Mouse (Mus musculus): ENCODE data around the gene Pkhd1. TPM values are rescaled to one million over a fixed set of nuclear protein-coding genes. Genes with fewer than 3 reads are reported as not detected.

Pkhd1 gene
- polyA plus RNA-seq, 1 experiment from 2014 or later, result 6.4 TPM

DNA sequence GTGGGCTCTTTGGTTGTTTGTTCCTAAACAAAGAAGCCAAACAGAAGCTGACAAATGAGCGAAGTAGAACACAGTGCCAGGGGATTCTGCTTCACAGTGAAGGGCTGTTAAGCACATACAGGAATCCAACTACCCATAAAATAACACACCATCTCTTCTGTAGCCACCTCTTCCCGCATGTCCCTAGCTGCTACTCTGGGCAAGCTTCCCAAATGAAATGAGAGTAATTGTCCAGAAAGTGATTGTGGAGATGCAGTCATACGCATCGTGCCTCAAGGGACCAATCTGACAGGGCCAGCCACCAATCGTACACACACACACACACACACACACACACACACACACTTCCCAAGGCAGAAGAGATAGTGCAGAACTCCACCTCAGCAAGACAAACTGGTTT lies 27.4 kb downstream of the Pkhd1 start:
- no peak for ATAC-seq (replicated peaks; ENCODE audit: low FRiP score, low read depth)
- no peaks in the 10 kb centered on the region for H3K27me3 ChIP-seq (ENCODE audit: insufficient read depth, low read length)
- no peak overlapping the region for H3K4me3 ChIP-seq (replicated peaks; ENCODE audit: low read depth, low read length)
- H3K4me2 ChIP-seq (ENCODE audit: low read length), result no peak overlapping the region
- H3K9me3 ChIP-seq (replicated peaks; ENCODE audit: low read length), result no peaks in the 10 kb centered on the region
- WGBS, result 75% methylated on average over 5 of the region's 5 CpGs
- H3K27ac ChIP-seq, result no peak overlapping the region
- H3K4me1 ChIP-seq (replicated peaks; ENCODE audit: insufficient read depth, low read length), result no peaks in the 10 kb centered on the region
- no peaks in the 10 kb centered on the region for H3K36me3 ChIP-seq (ENCODE audit: insufficient read depth, low read length)
- DNase-seq (ENCODE audit: low spot score), result no peak
- no peak overlapping the region for H3K9ac ChIP-seq (ENCODE audit: low read depth, low read length)
- no peak for TF ChIP-seq CTCF (IDR thresholded peaks at IDR 0.05; ENCODE audit: low read depth)

DNA sequence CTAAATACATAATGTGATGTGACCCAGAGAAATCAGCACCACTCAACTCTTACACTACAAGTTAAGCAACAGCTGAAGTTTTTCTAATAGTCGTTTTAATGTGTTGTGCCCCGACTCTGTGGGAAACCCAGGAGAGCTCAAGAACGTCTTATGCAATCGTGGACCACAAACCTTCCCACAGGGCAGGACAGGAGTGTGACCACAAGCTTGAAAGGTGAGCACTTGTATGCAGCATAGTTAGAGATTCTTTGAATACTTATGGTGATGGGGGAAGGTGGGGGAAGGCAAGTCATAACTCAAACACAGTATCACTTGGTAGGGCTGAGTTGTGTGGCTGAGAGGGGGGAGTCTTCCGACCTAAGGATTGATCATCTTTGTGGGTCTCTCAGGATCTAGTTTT lies 46.4 kb downstream of the Pkhd1 start:
- Histone ChIP-seq H3K9me3 (replicated peaks; ENCODE audit: low read length) (no peaks in the 10 kb centered on the region), H3K4me1 (replicated peaks; ENCODE audit: insufficient read depth, low read length) (no peaks in the 10 kb centered on the region), H3K27ac (no peak overlapping the region), H3K36me3 (ENCODE audit: insufficient read depth, low read length) (no peaks in the 10 kb centered on the region), H3K9ac (ENCODE audit: low read depth, low read length) (no peak overlapping the region), H3K27me3 (ENCODE audit: insufficient read depth, low read length) (no peaks in the 10 kb centered on the region), H3K4me3 (replicated peaks; ENCODE audit: low read depth, low read length) (no peak overlapping the region), H3K4me2 (ENCODE audit: low read length) (no peak overlapping the region)
- ATAC-seq (replicated peaks; ENCODE audit: low FRiP score, low read depth), result no peak
- no peak for TF ChIP-seq CTCF (IDR thresholded peaks at IDR 0.05; ENCODE audit: low read depth)
- DNase-seq (ENCODE audit: low spot score), result no peak
- WGBS, result 34% methylated on average over 5 of the region's 5 CpGs

- 31% methylated on average over 3 of the region's 3 CpGs for WGBS
- H3K9me3 ChIP-seq (replicated peaks; ENCODE audit: low read length), result no peaks in the 10 kb centered on the region
- no peak overlapping the region for H3K27ac ChIP-seq
- peaks cover 4% of the 10 kb centered on the region; the same call in 1 of the 2 replicates for H3K36me3 ChIP-seq (ENCODE audit: insufficient read depth, low read length)
- H3K4me3 ChIP-seq (replicated peaks; ENCODE audit: low read depth, low read length), result no peak overlapping the region
- H3K27me3 ChIP-seq (ENCODE audit: insufficient read depth, low read length), result no peaks in the 10 kb centered on the region
- DNase-seq (ENCODE audit: low spot score), result no peak
- no peak overlapping the region for H3K4me2 ChIP-seq (ENCODE audit: low read length)
- no peak overlapping the region for H3K9ac ChIP-seq (ENCODE audit: low read depth, low read length)
- no peak; the same call in 1 of the 2 replicates for ATAC-seq (replicated peaks; ENCODE audit: low FRiP score, low read depth)
- TF ChIP-seq CTCF (IDR thresholded peaks at IDR 0.05; ENCODE audit: low read depth), result no peak
- no peaks in the 10 kb centered on the region for H3K4me1 ChIP-seq (replicated peaks; ENCODE audit: insufficient read depth, low read length)
Observed at GRCm38 (mm10) chr1:20569430-20569829, 48.4 kb downstream of the Pkhd1 start.

GRCm38 (mm10) chr1:20558443-20558842 lies 59.4 kb downstream of the Pkhd1 start:
- ATAC-seq (replicated peaks; ENCODE audit: low FRiP score, low read depth) (no peak), DNase-seq (ENCODE audit: low spot score) (no peak)
- TF ChIP-seq CTCF (IDR thresholded peaks at IDR 0.05; ENCODE audit: low read depth), result no peak
- H3K4me2 ChIP-seq (ENCODE audit: low read length), result no peak overlapping the region
- H3K36me3 ChIP-seq (ENCODE audit: insufficient read depth, low read length), result no peaks in the 10 kb centered on the region
- H3K9ac ChIP-seq (ENCODE audit: low read depth, low read length), result no peak overlapping the region
- 88% methylated on average over 6 of the region's 6 CpGs for WGBS
- no peaks in the 10 kb centered on the region for H3K4me1 ChIP-seq (replicated peaks; ENCODE audit: insufficient read depth, low read length)
- H3K27me3 ChIP-seq (ENCODE audit: insufficient read depth, low read length), result no peaks in the 10 kb centered on the region
- H3K9me3 ChIP-seq (replicated peaks; ENCODE audit: low read length), result no peaks in the 10 kb centered on the region
- H3K27ac ChIP-seq, result no peak overlapping the region
- H3K4me3 ChIP-seq (replicated peaks; ENCODE audit: low read depth, low read length), result no peak overlapping the region

DNA sequence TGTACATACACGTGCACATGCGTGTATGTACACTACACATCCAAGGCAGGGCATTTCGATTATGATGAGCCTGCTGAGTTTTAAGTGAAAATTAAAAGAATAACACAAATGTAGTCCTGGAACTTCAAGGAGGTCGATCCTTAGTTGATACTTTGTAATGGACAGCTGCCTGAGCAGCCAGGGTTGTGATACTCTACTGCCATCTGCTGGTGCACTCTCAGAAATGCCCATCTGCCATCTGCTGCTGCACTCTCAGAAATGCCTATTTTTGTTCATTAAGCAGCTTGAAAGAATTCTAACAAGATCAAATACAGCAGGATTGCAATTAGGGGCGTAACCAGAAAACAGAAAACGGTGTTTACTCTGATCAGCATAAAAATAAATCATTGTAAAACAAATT lies 63.5 kb downstream of the Pkhd1 start:
- Histone ChIP-seq H3K36me3 (ENCODE audit: insufficient read depth, low read length) (no peaks in the 10 kb centered on the region), H3K9me3 (replicated peaks; ENCODE audit: low read length) (no peaks in the 10 kb centered on the region), H3K9ac (ENCODE audit: low read depth, low read length) (no peak overlapping the region), H3K27me3 (ENCODE audit: insufficient read depth, low read length) (no peaks in the 10 kb centered on the region), H3K4me3 (replicated peaks; ENCODE audit: low read depth, low read length) (no peak overlapping the region), H3K27ac (no peak overlapping the region), H3K4me2 (ENCODE audit: low read length) (no peak overlapping the region), H3K4me1 (replicated peaks; ENCODE audit: insufficient read depth, low read length) (no peaks in the 10 kb centered on the region)
- ATAC-seq (replicated peaks; ENCODE audit: low FRiP score, low read depth) (no peak), DNase-seq (ENCODE audit: low spot score) (peak; percentile 59)
- TF ChIP-seq CTCF (IDR thresholded peaks at IDR 0.05; ENCODE audit: low read depth), result peak; percentile 79
- WGBS, result 34% methylated on average over 6 of the region's 6 CpGs

GRCm38 (mm10) chr1:20551334-20551733 lies 66.5 kb downstream of the Pkhd1 start:
- 47% methylated on average over 4 of the region's 4 CpGs for WGBS
- no peak for DNase-seq (ENCODE audit: low spot score)
- Histone ChIP-seq H3K4me3 (replicated peaks; ENCODE audit: low read depth, low read length) (no peak overlapping the region), H3K4me2 (ENCODE audit: low read length) (no peak overlapping the region), H3K4me1 (replicated peaks; ENCODE audit: insufficient read depth, low read length) (no peaks in the 10 kb centered on the region), H3K27ac (no peak overlapping the region), H3K36me3 (ENCODE audit: insufficient read depth, low read length) (no peaks in the 10 kb centered on the region), H3K9ac (ENCODE audit: low read depth, low read length) (no peak overlapping the region), H3K9me3 (replicated peaks; ENCODE audit: low read length) (no peaks in the 10 kb centered on the region), H3K27me3 (ENCODE audit: insufficient read depth, low read length) (no peaks in the 10 kb centered on the region)
- no peak for TF ChIP-seq CTCF (IDR thresholded peaks at IDR 0.05; ENCODE audit: low read depth)
- ATAC-seq (replicated peaks; ENCODE audit: low FRiP score, low read depth), result no peak

DNA sequence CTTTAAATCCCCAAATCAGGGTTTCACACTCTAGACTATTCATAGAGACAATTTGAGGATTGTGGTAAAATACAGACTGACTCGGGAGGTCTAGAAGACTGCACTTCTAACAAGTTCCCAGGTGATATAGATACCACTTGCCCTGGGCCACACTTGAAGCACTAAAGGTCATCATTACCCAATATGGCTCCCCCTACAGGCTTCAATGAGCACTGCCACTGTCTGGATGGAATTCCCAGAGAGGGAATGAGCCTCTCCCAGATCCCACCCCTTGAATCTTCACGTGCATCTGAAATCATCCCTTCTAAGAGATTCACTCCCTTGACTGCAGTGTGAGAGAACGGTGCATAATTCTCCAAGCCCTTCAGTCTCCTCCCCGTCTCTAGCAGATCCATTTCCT lies 73.3 kb downstream of the Pkhd1 start:
- DNase-seq (ENCODE audit: low spot score) (no peak), ATAC-seq (replicated peaks; ENCODE audit: low FRiP score, low read depth) (no peak)
- Histone ChIP-seq H3K27me3 (ENCODE audit: insufficient read depth, low read length) (no peaks in the 10 kb centered on the region), H3K4me3 (replicated peaks; ENCODE audit: low read depth, low read length) (no peak overlapping the region), H3K9me3 (replicated peaks; ENCODE audit: low read length) (no peaks in the 10 kb centered on the region), H3K36me3 (ENCODE audit: insufficient read depth, low read length) (no peaks in the 10 kb centered on the region), H3K9ac (ENCODE audit: low read depth, low read length) (no peak overlapping the region), H3K4me2 (ENCODE audit: low read length) (no peak overlapping the region), H3K27ac (no peak overlapping the region), H3K4me1 (replicated peaks; ENCODE audit: insufficient read depth, low read length) (no peaks in the 10 kb centered on the region)
- WGBS, result 72% methylated on average over 4 of the region's 4 CpGs
- TF ChIP-seq CTCF (IDR thresholded peaks at IDR 0.05; ENCODE audit: low read depth), result peak; percentile 16; the same call in 1 of the 2 replicates
